Mouse (Mus musculus) duodenum, adult 2 months (tissue): Measurements from ENCODE around the gene Rtp1. TPM values are rescaled to one million over a fixed set of nuclear protein-coding genes. Genes with fewer than 3 reads are reported as not detected.

ENCODE experiments used
- polyA plus RNA-seq: library from polyadenylated mRNA; depleted of rRNA; stranded (reverse); fragments of >200 nt; gene quantifications from 2 replicates; pipeline ENCODE4 v1.2.3, GENCODE M21; 2012; ENCODE audit warnings: low replicate concordance; rRNA removed

The Rtp1 gene
- polyA plus RNA-seq, result not detected in 2 replicates

DNA sequence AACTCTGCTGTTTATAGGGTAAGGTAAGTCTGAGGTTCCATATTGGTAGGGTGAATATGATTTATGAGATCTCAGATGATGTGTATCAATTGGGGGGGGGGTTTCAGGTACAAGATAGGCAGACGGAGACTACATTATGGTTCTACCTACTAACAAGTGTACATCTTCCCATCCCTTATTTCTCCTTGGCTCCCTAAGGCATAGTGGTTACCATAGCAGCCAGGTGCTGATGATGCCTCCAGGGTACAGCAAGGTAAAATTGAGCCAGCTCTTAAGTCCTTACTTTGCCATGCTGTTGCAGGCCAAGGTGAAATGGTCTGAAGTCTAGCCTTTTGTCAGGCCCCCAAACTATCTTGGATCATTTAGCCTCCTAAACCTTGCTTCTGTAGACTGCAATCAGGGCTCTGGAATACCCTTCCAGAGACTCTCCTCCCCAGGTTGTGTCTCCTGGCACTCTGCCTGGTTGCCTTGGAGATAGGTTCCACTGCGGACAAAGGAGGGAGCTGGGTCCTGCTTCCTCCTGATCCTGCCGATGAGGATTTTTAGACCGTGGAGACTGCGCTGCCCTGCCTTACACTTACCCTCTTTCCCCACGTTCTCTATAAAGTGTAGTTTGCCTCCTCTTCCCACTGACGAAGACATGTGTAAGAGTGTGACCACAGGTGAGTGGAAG lies at the start of gene Rtp1:
TSS of gene Rtp1 (plus strand) at position 487 of the 673 bp plus-strand sequence.

Other genes starting within 250 kb of the Rtp1 start
- gene St6gal1, start 204.4 kb upstream of the Rtp1 start, polyA plus RNA-seq, result 3.3 and 3.8 TPM in 2 replicates
- 8.8 and 28.6 TPM in 2 replicates for gene Rtp4, start 91.2 kb downstream of the Rtp1 start, polyA plus RNA-seq
- gene Masp1, start 91.7 kb downstream of the Rtp1 start, polyA plus RNA-seq, result 0.25 and 0.79 TPM in 2 replicates